Mouse (Mus musculus): ENCODE measurements around the gene Mtap. TPM values are rescaled to one million over a fixed set of nuclear protein-coding genes. Genes with fewer than 3 reads are reported as not detected.

Gene Mtap
- 2.6 and 4.4 TPM in 2 replicates for polyA plus RNA-seq (2012; ENCODE audit: low replicate concordance)

GRCm38 (mm10) chr4:89136906-89137541, at the start of gene Mtap:
Gene Mtap (plus strand): TSS chr4:89137122.

Other genes with a start within 250 kb of the Mtap start
- gene Cdkn2a, start 157.5 kb downstream of the Mtap start, polyA plus RNA-seq (2012; ENCODE audit: low replicate concordance), result 3.2 and 3.4 TPM in 2 replicates
- gene Cdkn2b, start 173.9 kb downstream of the Mtap start, polyA plus RNA-seq (2012; ENCODE audit: low replicate concordance), result 0.85 and 2.6 TPM in 2 replicates

All from hematopoietic multipotent progenitor cell, adult 10-12 weeks (in vitro differentiated cells).